Mouse (Mus musculus) G1E (cell line): ENCODE results near the gene Dguok. TPM values are rescaled to one million over a fixed set of nuclear protein-coding genes. Genes with fewer than 3 reads are reported as not detected.

Source experiments
- ATAC-seq: 2 replicates; pipeline ENCODE4 v1.8.0; 2016; ENCODE audit warnings: mild to moderate bottlenecking; ENCODE audit not compliant: insufficient number of reproducible peaks, poor library complexity, low FRiP score, severe bottlenecking; ENCODE audit errors: extremely low read depth
- DNase-seq: peaks from one replicate; pipeline ENCODE4 v3.0.0; 2012; ENCODE audit warnings: low spot score
- H3K27me3 ChIP-seq: 2 replicates; pipeline ENCODE4 v1.6.1; 2012; ENCODE audit warnings: mild to moderate bottlenecking, low read length, inconsistent platforms; ENCODE audit not compliant: insufficient read depth
- H3K36me3 ChIP-seq: replicated peaks from 2 replicates; pipeline ENCODE3; 2012; ENCODE audit warnings: mild to moderate bottlenecking, inconsistent platforms
- H3K4me1 ChIP-seq: 2 replicates; pipeline ENCODE4 v1.6.1; 2012; ENCODE audit warnings: low read depth, low read length, inconsistent platforms, mixed read lengths; ENCODE audit not compliant: insufficient read depth
- H3K4me3 ChIP-seq: 2 replicates; pipeline ENCODE4 v1.5.1; 2012; ENCODE audit warnings: low read depth, mild to moderate bottlenecking, inconsistent platforms, low read length, moderate library complexity, mixed read lengths
- H3K9me3 ChIP-seq: replicated peaks from 2 replicates; pipeline ENCODE4 v1.6.1; 2012; ENCODE audit warnings: inconsistent platforms
- CTCF ChIP-seq: IDR thresholded peaks from 2 replicates; pipeline ENCODE4 v1.5.1; 2012; ENCODE audit warnings: low read depth, low read length, inconsistent platforms, mixed read lengths
- GATA1 ChIP-seq: IDR thresholded peaks from 2 replicates; pipeline ENCODE4 v1.6.1; 2012; ENCODE audit warnings: borderline replicate concordance, low read length, inconsistent platforms, mixed read lengths
- GATA2 ChIP-seq: IDR thresholded peaks from 2 replicates; pipeline ENCODE4 v1.6.1; 2012; ENCODE audit warnings: low read depth, low read length, inconsistent platforms, borderline replicate concordance
- POLR2AphosphoS5 ChIP-seq: IDR thresholded peaks from 2 replicates; pipeline ENCODE4 v1.6.1; 2012; ENCODE audit warnings: low read depth, low read length, inconsistent platforms; ENCODE audit not compliant: insufficient replicate concordance
- TAL1 ChIP-seq: conservative IDR thresholded peaks from 2 replicates; pipeline ENCODE4 v1.6.1; 2012; ENCODE audit warnings: low read depth, low read length, inconsistent platforms, mixed read lengths
- polyA plus RNA-seq: library from polyadenylated mRNA; stranded (reverse); fragments of >175 nt; gene quantifications from 2 replicates; pipeline ENCODE4 v1.2.3, GENCODE M21; 2012
- total RNA-seq, 2 experiments: library from RNA; stranded (forward) in 1 of 2; stranded (reverse) in 1 of 2; fragments of 200-1000 nt in 1 of 2; fragments of >200 nt in 1 of 2; fragmentation: Nextera tagmentation in 1 of 2; gene quantifications; 2 replicates each; pipeline ENCODE4 v1.2.3; 2014 to 2017

Gene Dguok
- total and polyA plus RNA-seq, 3 experiments: 6.7 to 25.6 (median 25.1) TPM

- Histone ChIP-seq H3K36me3 (peaks cover 37% of the 10 kb centered on the region), H3K9me3 (no peaks in the 10 kb centered on the region; the same call in 1 of the 2 replicates), H3K4me3 (no peak overlapping the region), H3K27me3 (peaks cover 7% of the 10 kb centered on the region), H3K4me1 (peaks cover 11% of the 10 kb centered on the region)
- no peak for TF ChIP-seq GATA1
- TF ChIP-seq POLR2AphosphoS5: no peak
- no peak for TF ChIP-seq GATA2
- TF ChIP-seq CTCF: no peak
- TF ChIP-seq TAL1: no peak
- no peak for DNase-seq
- no peak for ATAC-seq
These were observed 5.1 kb downstream of the Dguok start for GRCm38 (mm10) chr6:83501524-83502310.

- H3K27me3 ChIP-seq: peaks cover 4% of the 10 kb centered on the region
- no peak for ATAC-seq
- TF ChIP-seq GATA1 (no peak), TAL1 (no peak), GATA2 (no peak), POLR2AphosphoS5 (no peak), CTCF (peak; percentile 30; the same call in 1 of the 2 replicates)
- no peaks in the 10 kb centered on the region; the same call in 1 of the 2 replicates for H3K9me3 ChIP-seq
- peaks cover 46% of the 10 kb centered on the region for H3K36me3 ChIP-seq
- peaks cover 11% of the 10 kb centered on the region for H3K4me1 ChIP-seq
- no peak for DNase-seq
- H3K4me3 ChIP-seq: no peak overlapping the region
These were observed 6.3 kb downstream of the Dguok start for GRCm38 (mm10) chr6:83500462-83500861.

- no peak overlapping the region for H3K4me3 ChIP-seq
- ATAC-seq: no peak
- peaks cover 49% of the 10 kb centered on the region for H3K36me3 ChIP-seq
- H3K27me3 ChIP-seq: peaks cover 4% of the 10 kb centered on the region; the same call in 1 of the 2 replicates
- TF ChIP-seq GATA2 (no peak), GATA1 (no peak), CTCF (no peak), TAL1 (no peak), POLR2AphosphoS5 (no peak)
- peaks cover 2% of the 10 kb centered on the region; the same call in 1 of the 2 replicates for H3K4me1 ChIP-seq
- DNase-seq: no peak
- H3K9me3 ChIP-seq: no peaks in the 10 kb centered on the region; the same call in 1 of the 2 replicates
These were observed 7.7 kb downstream of the Dguok start for GRCm38 (mm10) chr6:83499078-83499477.

- DNase-seq: no peak
- Histone ChIP-seq H3K36me3 (peaks cover 49% of the 10 kb centered on the region), H3K4me3 (no peak overlapping the region), H3K27me3 (no peaks in the 10 kb centered on the region), H3K9me3 (no peaks in the 10 kb centered on the region; the same call in 1 of the 2 replicates), H3K4me1 (no peaks in the 10 kb centered on the region)
- no peak for TF ChIP-seq TAL1
- ATAC-seq: no peak
These were observed 9.7 kb downstream of the Dguok start for GRCm38 (mm10) chr6:83496753-83497710.

GRCm38 (mm10) chr6:83496009-83496752, 10.6 kb downstream of the Dguok start:
- Histone ChIP-seq H3K9me3 (no peaks in the 10 kb centered on the region; the same call in 1 of the 2 replicates), H3K36me3 (peaks cover 46% of the 10 kb centered on the region), H3K27me3 (no peaks in the 10 kb centered on the region), H3K4me1 (no peaks in the 10 kb centered on the region), H3K4me3 (no peak overlapping the region)
- ATAC-seq (no peak), DNase-seq (no peak)
- no peak for TF ChIP-seq POLR2AphosphoS5
- no peak for TF ChIP-seq GATA1
